Mouse (Mus musculus) B cell, adult 2 months (primary cell): ENCODE data around the gene Gpatch11.

Experiments used
- DNase-seq, 2 experiments: peaks; one replicate each; pipeline ENCODE4 v3.0.0; 2022

The Gpatch11 gene

DNA sequence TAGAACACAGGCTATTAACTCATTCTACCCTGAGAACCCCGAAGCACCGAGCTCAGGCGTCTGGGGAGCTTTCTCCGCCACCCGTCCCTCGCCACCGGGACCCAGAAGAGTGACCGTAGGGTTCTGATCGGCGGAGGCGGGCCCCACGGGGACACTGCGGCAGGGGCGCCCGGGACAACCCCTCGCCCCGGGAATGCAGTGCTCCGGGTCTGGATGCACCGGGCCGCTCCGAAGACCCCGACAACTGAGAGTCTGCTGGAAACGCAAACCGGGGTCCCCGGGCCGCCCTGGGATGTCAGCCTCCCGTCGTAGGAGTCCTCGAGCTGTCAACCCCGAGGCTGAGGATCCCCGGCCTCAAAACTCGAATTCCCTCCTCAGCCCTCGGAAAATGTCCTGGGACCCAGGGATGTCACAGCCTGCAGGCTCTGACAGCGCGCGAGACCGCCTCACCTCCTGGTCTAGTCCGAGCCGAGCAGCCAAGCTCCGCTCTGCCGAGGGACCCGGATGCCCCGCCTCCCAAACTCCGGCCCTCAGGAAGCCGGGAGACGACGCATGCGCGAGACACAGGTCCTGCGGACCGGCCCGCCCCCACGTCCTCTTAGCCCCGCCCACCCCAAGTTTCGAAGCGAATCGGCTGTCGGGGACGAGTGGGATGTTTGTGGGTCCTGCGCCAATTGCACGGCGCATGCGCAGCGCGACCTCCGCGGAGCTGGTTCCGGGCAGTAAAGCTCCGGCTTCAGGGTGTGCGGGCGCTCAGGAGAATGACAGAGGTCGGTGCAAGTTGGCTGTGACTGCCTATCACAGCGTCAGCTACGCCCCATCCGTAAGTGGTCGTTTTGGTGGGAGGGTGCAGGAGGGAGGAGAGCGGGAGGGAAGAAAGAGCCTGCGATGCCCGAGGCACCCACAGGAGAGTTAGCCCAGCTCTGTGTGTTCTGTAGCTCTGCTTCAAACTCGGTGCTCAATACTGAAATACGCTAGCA is at the start of gene Gpatch11, which contains the start of gene Heatr5b:
TSS of gene Gpatch11 (plus strand) at position 712 of the 980 bp plus-strand sequence.
TSS of gene Heatr5b (minus strand) at position 509 of the 980 bp plus-strand sequence.
- DNase-seq: peak; percentile 93

DNA sequence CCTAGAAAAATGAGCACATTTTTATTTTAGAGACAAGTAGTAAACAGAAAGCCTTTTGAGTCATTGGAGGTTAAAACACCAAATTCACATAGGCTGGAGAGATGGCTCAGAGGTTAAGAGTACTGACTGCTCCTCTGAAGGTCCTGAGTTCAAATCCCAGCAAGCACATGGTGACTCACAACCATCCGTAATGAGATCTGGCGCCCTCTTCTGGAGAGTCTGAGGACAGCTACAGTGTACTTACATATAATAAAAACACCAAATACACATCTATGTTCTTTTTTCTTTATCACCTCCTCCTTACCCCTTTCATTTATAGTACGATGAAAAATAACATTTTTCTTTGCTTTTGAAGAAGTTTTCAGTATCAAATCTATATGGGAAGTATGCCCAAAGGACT is 47.1 kb upstream of the Gpatch11 start:
- DNase-seq: peak; percentile 28 to 31

DNA sequence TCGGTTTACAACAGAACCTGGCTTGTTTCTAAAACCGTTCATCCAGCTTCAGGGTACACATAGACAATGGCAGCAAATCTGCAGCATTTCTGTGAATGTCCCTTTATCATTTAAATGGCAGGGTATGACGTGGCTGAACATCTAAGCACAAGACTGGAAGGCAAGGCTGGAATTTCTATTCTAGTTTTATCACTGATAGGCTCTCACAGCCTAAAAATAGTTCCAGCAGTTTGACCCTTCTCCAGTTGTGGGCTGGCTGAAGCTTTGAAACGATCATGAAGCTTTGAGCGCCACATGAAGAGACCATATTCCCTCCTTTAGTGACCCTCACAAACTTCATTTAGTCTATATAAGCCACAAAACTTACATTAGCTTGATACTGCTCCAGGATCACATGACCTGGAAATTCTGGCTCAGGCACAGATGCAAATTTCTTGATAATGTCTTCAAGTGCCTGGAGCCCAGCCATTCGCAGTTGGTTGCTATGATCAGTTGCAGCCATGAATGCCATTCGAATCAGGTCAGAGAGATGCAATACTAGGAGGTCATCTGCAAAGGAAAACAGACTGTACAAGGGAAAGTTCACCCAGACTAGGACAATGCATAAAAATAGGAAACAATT is 44.2 kb upstream of the Gpatch11 start:
- no peak for DNase-seq

- DNase-seq: no peak
Observed at GRCm38 (mm10) chr17:78791690-78792070, 43.7 kb upstream of the Gpatch11 start.

DNA sequence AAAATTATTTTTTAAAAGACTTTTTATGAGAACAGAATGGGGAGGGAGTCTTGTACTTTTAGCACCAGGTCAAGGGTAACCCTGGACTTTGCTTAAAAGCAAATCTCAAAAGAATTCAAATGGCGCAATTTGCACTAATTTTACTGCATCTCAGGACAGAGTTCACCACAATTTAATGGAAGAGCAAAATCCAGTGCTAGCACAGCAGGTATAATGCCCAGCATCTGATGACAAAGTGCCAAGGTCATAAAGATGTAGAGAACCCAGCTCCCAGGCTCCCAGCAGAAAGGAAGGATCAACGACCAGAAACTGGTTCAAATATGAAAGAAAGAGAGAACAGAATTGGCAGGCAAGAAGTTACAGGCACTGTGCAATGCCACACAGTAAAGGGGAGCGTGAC is 43.2 kb upstream of the Gpatch11 start:
- no peak for DNase-seq

- DNase-seq: no peak
Observed at GRCm38 (mm10) chr17:78794390-78794789, 41.0 kb upstream of the Gpatch11 start.

GRCm38 (mm10) chr17:78797222-78797621 is 38.1 kb upstream of the Gpatch11 start:
- DNase-seq: no peak

DNA sequence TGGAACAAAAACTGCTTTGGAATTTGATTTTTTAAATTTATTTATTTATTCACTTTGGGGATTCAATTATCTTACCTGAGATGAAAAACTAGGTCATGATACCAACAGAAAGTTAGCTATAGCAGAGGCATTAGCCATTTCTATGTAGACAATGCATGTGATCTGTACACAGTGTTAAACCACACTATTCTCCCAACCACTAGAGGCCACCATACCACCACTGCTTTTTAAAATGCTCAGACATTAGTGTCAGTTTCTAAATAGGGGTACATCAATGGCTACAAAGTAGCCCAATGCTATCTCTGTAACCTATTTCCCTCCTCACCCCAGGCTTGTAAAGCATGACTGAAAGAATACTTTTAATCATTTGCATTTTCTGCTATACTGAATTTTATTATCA is 26.3 kb upstream of the Gpatch11 start:
- peak; percentile 10 to 26 for DNase-seq

DNA sequence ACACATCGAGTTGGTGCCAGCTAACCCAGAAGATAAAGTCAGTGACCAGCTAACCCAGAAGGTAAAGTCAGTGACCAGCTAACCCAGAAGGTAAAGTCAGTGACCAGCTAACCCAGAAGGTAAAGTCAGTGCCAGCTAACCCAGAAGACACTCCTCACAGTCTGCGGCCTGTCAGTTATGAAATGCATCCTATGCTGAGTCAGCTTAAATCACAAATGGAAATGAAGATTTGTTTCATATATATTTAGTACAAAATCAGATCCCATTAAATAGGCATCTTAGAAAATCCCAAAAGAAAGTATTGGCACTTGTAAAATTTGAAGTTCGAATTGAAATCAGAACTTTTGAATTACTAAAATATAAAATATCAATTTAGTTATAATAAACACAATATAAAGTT is 25.8 kb upstream of the Gpatch11 start:
- no peak for DNase-seq

DNA sequence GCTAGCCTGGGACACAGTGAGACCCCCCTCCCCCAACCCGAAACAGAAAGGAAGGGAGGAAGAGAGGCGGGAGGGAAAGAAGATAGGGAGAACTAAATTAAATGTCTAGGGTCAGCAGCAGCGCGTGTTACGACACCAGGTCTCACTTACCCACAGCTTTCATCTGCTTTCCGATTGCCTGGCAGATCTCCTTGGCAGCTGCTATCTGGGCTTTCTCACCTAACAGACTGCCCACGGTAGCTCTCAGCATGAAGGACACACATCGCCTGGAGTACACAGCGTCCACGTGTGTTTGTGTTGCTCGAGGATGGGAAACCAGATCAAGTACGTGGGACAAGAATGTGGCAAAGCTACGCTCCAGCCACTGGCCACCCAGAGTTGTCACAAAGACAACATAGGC is 11.0 kb upstream of the Gpatch11 start:
- DNase-seq: no peak

DNA sequence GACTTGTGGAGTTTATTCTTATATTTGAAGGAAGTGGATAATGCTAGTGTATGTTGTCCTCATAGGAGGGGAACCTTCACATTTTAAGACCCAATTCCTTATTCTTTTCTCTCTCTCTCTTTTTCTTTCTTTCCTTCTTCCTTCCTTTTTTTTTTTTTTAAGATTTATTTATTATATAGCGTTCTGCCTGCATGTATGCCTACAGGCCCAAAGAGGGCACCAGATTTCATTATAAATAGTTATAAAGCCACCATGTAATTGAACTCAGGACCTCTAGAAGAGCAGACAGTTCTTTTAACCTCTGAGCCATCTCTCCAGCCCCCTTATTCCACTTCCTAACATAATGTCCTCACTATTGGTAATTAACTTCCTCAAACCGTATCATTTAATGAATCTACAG is 689 bp downstream of the Gpatch11 start:
- DNase-seq: peak in 1 of 2 experiments; percentile 8

DNA sequence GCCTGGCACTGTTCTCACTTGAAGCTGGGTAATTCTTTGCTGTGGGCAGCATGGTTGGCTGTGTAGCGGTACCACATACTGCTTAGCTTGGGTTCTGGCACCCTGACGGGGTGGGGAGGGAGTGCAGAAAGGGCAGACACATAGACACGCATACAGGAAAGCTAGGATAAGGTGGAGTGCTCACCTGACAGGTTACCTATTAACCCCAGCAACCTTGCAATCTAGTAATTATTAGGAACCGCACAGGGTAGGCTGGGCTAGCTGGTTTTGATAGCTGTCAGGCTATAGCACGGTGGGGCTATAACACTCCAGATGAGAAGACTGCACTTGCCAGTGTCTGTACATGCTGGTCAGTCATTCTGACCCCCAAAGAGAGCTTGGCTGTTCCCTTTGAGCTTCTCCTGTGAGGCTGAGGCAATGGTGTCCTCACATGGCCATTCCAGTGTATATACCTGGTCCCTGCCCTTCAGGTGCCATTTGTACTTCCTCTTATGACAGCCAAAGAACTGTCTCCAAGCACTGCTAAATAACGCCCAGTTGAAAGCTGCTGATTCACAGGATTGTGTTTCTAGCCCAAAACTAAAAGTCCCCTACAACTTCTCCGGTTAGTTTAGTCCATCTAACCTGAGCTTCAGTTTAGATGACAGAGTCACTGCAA is 7.0 kb downstream of the Gpatch11 start:
- no peak for DNase-seq

GRCm38 (mm10) chr17:78856243-78856642 is 20.9 kb downstream of the Gpatch11 start:
- DNase-seq: no peak

GRCm38 (mm10) chr17:78873886-78874285 is 38.5 kb downstream of the Gpatch11 start:
- no peak for DNase-seq

GRCm38 (mm10) chr17:78881878-78882304 is 46.5 kb downstream of the Gpatch11 start:
- peak; percentile 8 to 28 for DNase-seq

GRCm38 (mm10) chr17:78882401-78883112 is 47.2 kb downstream of the Gpatch11 start, which contains the start of gene Eif2ak2:
Gene Eif2ak2 (minus strand): TSS chr17:78882573.
- peak; percentile 58 to 66 for DNase-seq

- no peak for DNase-seq
Observed at GRCm38 (mm10) chr17:78883291-78883690, 47.9 kb downstream of the Gpatch11 start.

- no peak for DNase-seq
Observed at GRCm38 (mm10) chr17:78885286-78886065, 50.1 kb downstream of the Gpatch11 start.

- DNase-seq: no peak
Observed at GRCm38 (mm10) chr17:78888554-78888953, 53.2 kb downstream of the Gpatch11 start.

DNA sequence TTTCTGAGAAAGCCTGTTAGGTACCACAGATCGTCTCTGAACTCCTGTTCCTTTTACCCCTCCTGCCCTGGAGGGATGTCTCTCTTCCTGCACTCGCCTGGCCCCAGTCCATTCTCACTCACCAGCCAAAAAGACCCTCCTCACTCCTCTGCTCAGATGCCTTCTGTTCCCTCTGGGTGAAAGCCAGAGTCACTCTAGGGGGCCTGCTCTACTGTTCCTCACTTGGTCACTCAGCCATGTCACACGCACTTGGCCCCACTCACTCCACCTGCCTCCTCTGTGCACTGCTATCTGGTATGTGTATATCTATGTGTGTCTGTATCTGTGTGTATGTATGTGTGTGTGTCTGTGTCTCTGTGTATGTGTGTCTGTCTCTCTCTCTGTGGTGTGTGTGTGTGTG is 53.8 kb downstream of the Gpatch11 start:
- no peak for DNase-seq

- no peak for DNase-seq
Observed at GRCm38 (mm10) chr17:78891020-78891419, 55.7 kb downstream of the Gpatch11 start.

- DNase-seq: no peak
Observed at GRCm38 (mm10) chr17:78894991-78895390, 59.6 kb downstream of the Gpatch11 start.
